Mouse (Mus musculus) hindbrain, postnatal 0 days (tissue): Measurements from ENCODE around the gene E130308A19Rik. TPM values are rescaled to one million over a fixed set of nuclear protein-coding genes. Genes with fewer than 3 reads are reported as not detected.

Experiments
- ATAC-seq: fragments of 200-750 bp; cut with Nextera tagmentation; 2 replicates; pipeline ENCODE4 v1.8.0; 2017; ENCODE audit warnings: mild to moderate bottlenecking, moderate TSS enrichment, moderate library complexity
- DNase-seq: peaks from one replicate; pipeline ENCODE4 v3.0.0-alpha.2; 2015; ENCODE audit warnings: low spot score
- H3K27ac ChIP-seq: fragments of 300-500 bp; sonication (generic); 2 replicates; pipeline ENCODE4 v1.5.1; 2014; ENCODE audit warnings: mild to moderate bottlenecking
- H3K27me3 ChIP-seq: fragments of 300-500 bp; sonication (generic); 2 replicates; pipeline ENCODE4 v1.6.1; 2014; ENCODE audit warnings: low read length, mixed read lengths; ENCODE audit not compliant: insufficient read depth
- H3K36me3 ChIP-seq: fragments of 300-500 bp; sonication (generic); 2 replicates; pipeline ENCODE4 v1.6.1; 2014; ENCODE audit warnings: low read length, mixed read lengths; ENCODE audit not compliant: insufficient read depth
- H3K4me1 ChIP-seq: fragments of 300-500 bp; sonication (generic); 2 replicates; pipeline ENCODE4 v1.6.1; 2014; ENCODE audit warnings: antibody characterized with exemption, low read length, mixed read lengths; ENCODE audit not compliant: insufficient read depth
- H3K4me2 ChIP-seq: fragments of 300-500 bp; sonication (generic); 2 replicates; pipeline ENCODE4 v1.6.1; 2014; ENCODE audit warnings: low read depth, mild to moderate bottlenecking, low read length, moderate library complexity, mixed read lengths
- H3K4me3 ChIP-seq: fragments of 300-500 bp; sonication (generic); 2 replicates; pipeline ENCODE4 v1.5.1; 2014; ENCODE audit warnings: low read length
- H3K9ac ChIP-seq: fragments of 300-500 bp; sonication (generic); replicated peaks from 2 replicates; pipeline ENCODE4 v1.6.1; 2014; ENCODE audit warnings: mild to moderate bottlenecking, low read length, moderate library complexity, mixed read lengths
- H3K9me3 ChIP-seq: fragments of 300-500 bp; sonication (generic); 2 replicates; pipeline ENCODE4 v1.6.1; 2016; ENCODE audit warnings: low read length, mixed read lengths
- CTCF ChIP-seq: IDR thresholded peaks from 2 replicates; pipeline ENCODE4 v1.5.1; 2016; ENCODE audit warnings: antibody characterized with exemption, control low read depth, low read depth
- WGBS: fragments of 180-500 bp; shearing (Covaris S2); extraction: QIAGEN DNeasy Blood & Tissue Kit; methylation state at CpG from one replicate; pipeline ENCODE4 v1.1.7; 2014; 5-methylcytosine and 5-hydroxymethylcytosine counted together
- polyA plus RNA-seq: library from polyadenylated mRNA; unstranded; fragments of >200 nt; fragmentation: Nextera tagmentation; extraction: Ambion mirVana; gene quantifications from 2 replicates; pipeline ENCODE4 v1.2.1, GENCODE M21; 2015
- total RNA-seq: library from RNA; depleted of rRNA; stranded (reverse); fragments of >200 nt; gene quantifications from 2 replicates; pipeline ENCODE4 v1.2.3, GENCODE M21; 2014

The E130308A19Rik gene
- total and polyA plus RNA-seq, 2 experiments from 2014 or later, result 33.8 to 41.9 TPM

DNA sequence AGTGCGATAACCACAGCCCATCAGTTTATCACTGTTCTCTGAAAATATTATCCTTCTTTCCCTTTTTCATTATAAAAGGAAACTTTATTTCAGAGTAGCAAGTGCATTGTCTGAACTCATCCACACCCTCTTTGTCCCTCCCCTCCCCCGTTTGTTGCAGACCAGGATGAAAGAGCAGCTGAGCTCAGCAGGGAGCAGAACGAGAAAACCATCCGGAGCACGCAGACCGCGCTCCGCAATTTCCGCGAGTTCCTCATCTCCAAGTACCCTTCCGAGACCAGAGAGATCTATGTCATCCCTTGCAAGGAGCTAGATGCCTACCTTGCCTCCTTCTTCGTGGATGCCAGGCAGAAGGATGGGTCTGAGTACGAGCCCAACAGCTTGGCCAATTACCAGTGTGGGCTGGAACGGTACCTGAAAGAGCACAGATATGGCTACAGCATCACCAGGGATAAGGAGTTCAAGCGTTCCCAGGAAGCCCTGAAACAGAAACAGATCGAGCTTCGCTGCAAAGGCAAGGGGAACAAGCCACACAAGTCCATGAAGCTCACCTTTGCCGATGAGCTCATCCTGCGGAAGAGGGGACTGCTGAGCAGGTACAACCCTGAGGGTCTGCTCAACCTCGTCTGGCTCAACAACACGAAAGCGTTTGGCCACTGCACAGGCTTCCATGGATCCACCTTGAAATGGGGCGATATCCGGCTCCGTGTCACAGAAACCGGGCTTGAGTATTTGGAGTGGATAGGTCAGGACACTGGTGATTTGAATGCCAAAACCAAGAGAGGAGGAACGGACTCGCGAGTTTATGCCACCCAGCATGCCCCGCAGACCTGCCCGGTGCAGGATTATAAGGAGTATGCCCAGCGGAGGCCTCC, 93.7 kb downstream of the E130308A19Rik start:
- H3K4me3 ChIP-seq, result no peak overlapping the region
- no peaks in the 10 kb centered on the region for H3K36me3 ChIP-seq
- no peaks in the 10 kb centered on the region for H3K9me3 ChIP-seq
- ATAC-seq (0 out of 2 replicates have a peak, but pooled peaks have one; percentile 22), DNase-seq (no peak)
- WGBS, result 73% methylated on average over 32 of the region's 32 CpGs
- H3K4me2 ChIP-seq, result 0 out of 2 replicates have a peak overlapping the region, but pooled peaks have one; percentile 11
- peaks cover 4% of the 10 kb centered on the region; the same call in 1 of the 2 replicates for H3K4me1 ChIP-seq
- H3K9ac ChIP-seq, result no peak overlapping the region
- TF ChIP-seq CTCF, result no peak
- H3K27me3 ChIP-seq, result no peaks in the 10 kb centered on the region
- no peak overlapping the region for H3K27ac ChIP-seq

GRCm38 (mm10) chr4:59721811-59722210, 95.8 kb downstream of the E130308A19Rik start:
- Histone ChIP-seq H3K4me1 (no peaks in the 10 kb centered on the region; the same call in 1 of the 2 replicates), H3K4me3 (no peak overlapping the region), H3K9ac (no peak overlapping the region), H3K4me2 (no peak overlapping the region), H3K9me3 (no peaks in the 10 kb centered on the region), H3K36me3 (no peaks in the 10 kb centered on the region), H3K27me3 (no peaks in the 10 kb centered on the region), H3K27ac (no peak overlapping the region)
- WGBS, result 85% methylated on average over 3 of the region's 3 CpGs
- ATAC-seq, result no peak
- no peak for DNase-seq
- no peak for TF ChIP-seq CTCF

DNA sequence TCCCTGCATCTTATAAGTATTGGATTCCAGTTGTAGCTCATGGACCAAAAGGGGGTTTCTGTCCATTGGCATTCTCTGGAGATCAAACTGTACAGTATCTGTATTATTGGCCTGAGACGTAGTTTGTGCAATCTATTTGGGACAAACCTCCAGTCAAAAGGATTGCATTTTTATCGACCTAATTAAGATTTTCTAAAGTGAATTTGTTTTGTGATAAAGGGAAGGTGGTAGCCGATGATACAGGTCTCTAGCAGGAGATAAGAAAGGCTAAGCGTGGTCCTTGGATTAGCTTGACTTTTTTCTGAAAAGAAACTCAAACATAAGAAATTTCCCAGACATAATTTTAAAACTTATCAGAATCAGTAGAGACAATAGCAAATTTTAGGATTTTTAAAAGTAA, 99.6 kb downstream of the E130308A19Rik start:
- Histone ChIP-seq H3K4me3 (no peak overlapping the region), H3K36me3 (no peaks in the 10 kb centered on the region), H3K4me2 (no peak overlapping the region), H3K9ac (no peak overlapping the region), H3K9me3 (no peaks in the 10 kb centered on the region), H3K27me3 (no peaks in the 10 kb centered on the region), H3K4me1 (no peaks in the 10 kb centered on the region), H3K27ac (no peak overlapping the region)
- DNase-seq (no peak), ATAC-seq (no peak)
- TF ChIP-seq CTCF, result no peak
- WGBS, result 88% methylated on average over 4 of the region's 4 CpGs

- WGBS, result 85% methylated on average over 12 of the region's 12 CpGs
- Histone ChIP-seq H3K4me3 (no peak overlapping the region), H3K36me3 (no peaks in the 10 kb centered on the region), H3K4me1 (no peaks in the 10 kb centered on the region), H3K27me3 (no peaks in the 10 kb centered on the region), H3K9me3 (no peaks in the 10 kb centered on the region), H3K4me2 (no peak overlapping the region), H3K9ac (no peak overlapping the region), H3K27ac (no peak overlapping the region)
- TF ChIP-seq CTCF, result no peak
- ATAC-seq (no peak), DNase-seq (no peak)
These were observed 100.5 kb downstream of the E130308A19Rik start for GRCm38 (mm10) chr4:59726501-59726900.

DNA sequence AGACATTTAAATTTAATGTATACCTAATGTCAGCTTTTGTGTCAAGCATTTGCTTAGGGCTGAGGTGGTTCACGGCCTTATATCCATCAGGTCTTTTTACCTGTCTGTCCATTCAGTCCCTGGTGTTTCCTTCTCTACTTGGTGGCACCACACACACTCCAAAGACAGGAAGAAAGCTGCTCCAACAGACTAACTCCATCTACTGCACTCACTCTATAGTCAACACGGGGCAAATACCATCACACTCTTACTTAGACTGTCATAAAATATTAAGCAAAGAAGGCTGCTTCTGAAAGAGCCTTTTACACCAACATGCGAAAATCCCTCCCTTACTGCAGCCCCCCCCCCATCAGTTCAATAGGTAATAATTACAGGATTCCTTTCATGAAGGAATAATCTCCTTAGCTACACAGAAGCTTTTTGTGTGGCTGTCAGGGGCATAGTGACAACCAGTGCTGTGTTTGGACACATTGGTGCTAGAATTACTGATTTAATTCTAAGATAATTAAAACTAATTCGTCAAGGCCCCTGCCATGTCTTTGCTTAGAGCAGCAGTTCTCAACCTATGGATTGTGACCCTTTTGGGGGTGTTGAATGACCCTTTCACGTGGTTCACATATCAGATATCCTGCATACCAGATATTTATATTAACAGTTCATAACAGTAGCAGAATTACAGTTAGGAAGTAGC, 101.3 kb downstream of the E130308A19Rik start:
- H3K36me3 ChIP-seq, result no peaks in the 10 kb centered on the region
- H3K27me3 ChIP-seq, result no peaks in the 10 kb centered on the region
- 51% methylated on average over 5 of the region's 5 CpGs for WGBS
- H3K4me2 ChIP-seq, result no peak overlapping the region
- H3K27ac ChIP-seq, result no peak overlapping the region
- TF ChIP-seq CTCF, result no peak
- ATAC-seq, result no peak
- H3K4me3 ChIP-seq, result no peak overlapping the region
- DNase-seq, result no peak
- no peaks in the 10 kb centered on the region for H3K4me1 ChIP-seq
- H3K9me3 ChIP-seq, result no peaks in the 10 kb centered on the region
- H3K9ac ChIP-seq, result no peak overlapping the region

GRCm38 (mm10) chr4:59727878-59728261, 101.9 kb downstream of the E130308A19Rik start:
- 73% methylated on average over 9 of the region's 9 CpGs for WGBS
- no peaks in the 10 kb centered on the region for H3K36me3 ChIP-seq
- H3K27ac ChIP-seq, result no peak overlapping the region
- no peak overlapping the region for H3K4me2 ChIP-seq
- TF ChIP-seq CTCF, result no peak
- H3K9me3 ChIP-seq, result no peaks in the 10 kb centered on the region
- H3K4me1 ChIP-seq, result no peaks in the 10 kb centered on the region
- no peak for DNase-seq
- no peak overlapping the region for H3K4me3 ChIP-seq
- ATAC-seq, result no peak
- no peaks in the 10 kb centered on the region for H3K27me3 ChIP-seq
- no peak overlapping the region for H3K9ac ChIP-seq
